Mouse (Mus musculus) neutrophil, adult 65 days (primary cell): Measurements from ENCODE around the gene Slx4. TPM values are rescaled to one million over a fixed set of nuclear protein-coding genes. Genes with fewer than 3 reads are reported as not detected.

Source experiments
- total RNA-seq: library from RNA; stranded (reverse); gene quantifications from 2 replicates; pipeline ENCODE4 v1.2.4, GENCODE M21; 2023

The Slx4 gene
- 17.9 and 19.6 TPM in 2 replicates for total RNA-seq

GRCm38 (mm10) chr16:4003489-4004398 lies at the start of gene Slx4:
Gene Slx4 (minus strand): TSS chr16:4003770.

DNA sequence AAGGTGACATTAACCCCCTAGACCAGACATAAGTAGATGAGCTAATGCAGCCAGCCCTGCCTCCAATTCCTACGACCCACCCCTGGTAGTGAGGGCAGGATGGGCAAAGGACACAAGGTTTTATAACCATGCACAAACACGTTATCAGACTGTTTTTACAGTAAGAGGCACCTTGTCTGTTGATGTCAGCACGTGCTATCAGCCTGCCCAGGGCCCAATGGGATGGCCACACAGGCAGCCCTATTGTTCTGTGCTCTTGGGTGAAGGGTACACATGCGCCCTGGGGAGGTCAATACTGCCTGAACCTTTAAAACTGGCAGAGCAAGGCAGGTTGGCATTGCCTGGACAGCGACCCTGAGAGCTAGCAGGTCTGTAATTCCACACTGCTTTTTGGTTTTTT lies 33.2 kb upstream of the Slx4 start, which contains the start of gene Dnase1:
TSS of gene Dnase1 (plus strand) at position 136 of the 400 bp plus-strand sequence.

GRCm38 (mm10) chr16:3976251-3976671 lies 27.3 kb downstream of the Slx4 start, which contains the start of gene Nlrc3:
Gene Nlrc3 (minus strand): TSS chr16:3976632.

Other genes starting within 250 kb of the Slx4 start
- gene Olfr15, start 172.9 kb downstream of the Slx4 start, total RNA-seq: not detected in 2 replicates
- 0.13 and 0.34 TPM in 2 replicates for gene Zfp174, start 156.5 kb downstream of the Slx4 start, total RNA-seq
- gene Naa60, start 131.4 kb downstream of the Slx4 start, total RNA-seq: 103 and 107 TPM in 2 replicates
- 27.9 and 30.8 TPM in 2 replicates for gene Zfp597, start 119.2 kb downstream of the Slx4 start, total RNA-seq
- gene Gm20695, start 119.1 kb downstream of the Slx4 start, total RNA-seq: 1.5 and 3.0 TPM in 2 replicates
- 3.0 and 5.0 TPM in 2 replicates for gene 1700037C18Rik, start 95.1 kb downstream of the Slx4 start, total RNA-seq
- 6.9 and 12.5 TPM in 2 replicates for gene Cluap1, start 95.0 kb downstream of the Slx4 start, total RNA-seq
- gene Nlrc3, start 27.1 kb downstream of the Slx4 start, total RNA-seq: 0.50 and 1.6 TPM in 2 replicates
- not detected in 2 replicates for gene Dnase1, start 33.2 kb upstream of the Slx4 start, total RNA-seq
- gene Trap1, start 74.1 kb upstream of the Slx4 start, total RNA-seq: 16.7 and 23.8 TPM in 2 replicates
- gene Crebbp, start 210.2 kb upstream of the Slx4 start, total RNA-seq: 75.5 and 84.1 TPM in 2 replicates